Mouse (Mus musculus) embryonic facial prominence, embryonic 15.5 days (tissue): ENCODE measurements around the gene Abcb8. TPM values are rescaled to one million over a fixed set of nuclear protein-coding genes. Genes with fewer than 3 reads are reported as not detected.
A peak's percentile ranks its signal among the peaks of the same experiment; 100 is the strongest.

Experiments
- ATAC-seq: fragments of 200-750 bp; cut with Nextera tagmentation; 2 replicates; pipeline ENCODE4 v1.8.0; 2017; ENCODE audit warnings: low read depth, moderate TSS enrichment; ENCODE audit not compliant: insufficient number of reproducible peaks, low FRiP score, low TSS enrichment
- H3K27ac ChIP-seq: fragments of 300-500 bp; sonication (generic); replicated peaks from 2 replicates; pipeline ENCODE4 v1.5.1; 2015; ENCODE audit warnings: mild to moderate bottlenecking, inconsistent platforms
- H3K27me3 ChIP-seq: fragments of 300-500 bp; sonication (generic); 2 replicates; pipeline ENCODE4 v1.6.1; 2015; ENCODE audit warnings: inconsistent platforms
- H3K36me3 ChIP-seq: fragments of 300-500 bp; sonication (generic); 2 replicates; pipeline ENCODE4 v1.6.1; 2015; ENCODE audit warnings: mild to moderate bottlenecking, inconsistent platforms
- H3K4me1 ChIP-seq: fragments of 300-500 bp; sonication (generic); 2 replicates; pipeline ENCODE4 v1.6.1; 2015; ENCODE audit warnings: inconsistent platforms
- H3K4me2 ChIP-seq: fragments of 300-500 bp; sonication (generic); replicated peaks from 2 replicates; pipeline ENCODE4 v1.6.1; 2015; ENCODE audit warnings: mild to moderate bottlenecking, inconsistent platforms
- H3K4me3 ChIP-seq: fragments of 300-500 bp; sonication (generic); replicated peaks from 2 replicates; pipeline ENCODE4 v1.5.1; 2015; ENCODE audit warnings: mild to moderate bottlenecking, inconsistent platforms
- H3K9ac ChIP-seq: fragments of 300-500 bp; sonication (generic); 2 replicates; pipeline ENCODE4 v1.6.1; 2015; ENCODE audit warnings: inconsistent platforms
- H3K9me3 ChIP-seq: fragments of 300-500 bp; sonication (generic); replicated peaks from 2 replicates; pipeline ENCODE4 v1.6.1; 2016; ENCODE audit warnings: inconsistent platforms
- WGBS: fragments of 180-500 bp; shearing (Covaris S2); methylation state at CpG from one replicate; pipeline ENCODE4 v1.1.7; 2015; 5-methylcytosine and 5-hydroxymethylcytosine counted together
- polyA plus RNA-seq: library from polyadenylated mRNA; unstranded; fragments of >200 nt; fragmentation: Nextera tagmentation; extraction: Ambion mirVana; gene quantifications from 2 replicates; pipeline ENCODE4 v1.2.1, GENCODE M21; 2015

Abcb8 gene
- polyA plus RNA-seq, 1 experiment from 2014 or later, result 47.0 TPM

DNA sequence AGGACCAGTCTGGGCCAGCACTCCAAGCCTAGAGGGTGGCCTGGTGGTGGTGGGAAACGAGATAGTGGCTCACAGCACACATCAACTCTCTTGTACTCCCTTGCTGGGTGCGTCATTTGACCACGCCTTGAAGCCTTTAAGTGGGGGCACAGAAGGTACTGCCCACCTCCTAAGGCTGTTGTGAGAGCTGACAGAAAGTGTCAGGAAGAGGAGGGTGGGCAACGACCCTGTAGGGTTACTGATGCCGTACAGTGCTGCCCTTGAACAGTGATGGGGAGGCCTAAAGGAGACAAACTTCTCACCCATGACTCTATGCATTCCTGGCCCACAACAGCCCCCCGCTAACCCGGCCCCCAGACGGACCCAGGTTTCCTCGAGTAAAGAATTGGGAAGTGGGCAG lies 27.0 kb upstream of the Abcb8 start:
- WGBS, result 78% methylated on average over 9 of the region's 9 CpGs
- no peak overlapping the region for H3K9ac ChIP-seq
- H3K27me3 ChIP-seq, result 0 out of 2 replicates have a peak, but pooled peaks cover 6% of the 10 kb centered on the region
- no peaks in the 10 kb centered on the region for H3K9me3 ChIP-seq
- no peak overlapping the region for H3K27ac ChIP-seq
- ATAC-seq, result no peak
- H3K4me2 ChIP-seq, result no peak overlapping the region
- no peaks in the 10 kb centered on the region for H3K36me3 ChIP-seq
- H3K4me3 ChIP-seq, result no peak overlapping the region
- H3K4me1 ChIP-seq, result no peaks in the 10 kb centered on the region

DNA sequence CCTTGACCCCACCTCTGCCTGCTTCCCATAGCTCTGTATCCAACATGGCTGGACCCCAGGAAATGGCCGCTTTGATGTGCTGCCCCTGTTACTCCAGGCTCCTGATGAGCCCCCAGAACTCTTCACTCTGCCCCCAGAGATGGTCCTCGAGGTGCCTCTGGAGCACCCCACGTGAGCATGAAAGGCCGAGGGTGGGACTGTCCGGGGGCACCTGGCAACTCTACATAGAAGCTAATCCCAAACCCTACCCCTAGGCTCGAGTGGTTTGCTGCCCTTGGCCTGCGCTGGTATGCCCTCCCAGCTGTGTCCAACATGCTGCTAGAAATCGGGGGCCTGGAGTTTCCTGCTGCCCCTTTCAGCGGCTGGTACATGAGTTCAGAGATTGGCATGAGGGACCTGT lies 23.7 kb upstream of the Abcb8 start:
- H3K9ac ChIP-seq, result no peak overlapping the region
- ATAC-seq, result no peak
- WGBS, result 77% methylated on average over 9 of the region's 9 CpGs
- H3K36me3 ChIP-seq, result no peaks in the 10 kb centered on the region
- no peak overlapping the region for H3K27ac ChIP-seq
- no peak overlapping the region for H3K4me3 ChIP-seq
- H3K9me3 ChIP-seq, result no peaks in the 10 kb centered on the region
- H3K4me1 ChIP-seq, result peaks cover 4% of the 10 kb centered on the region; the same call in 1 of the 2 replicates
- H3K27me3 ChIP-seq, result 0 out of 2 replicates have a peak, but pooled peaks cover 9% of the 10 kb centered on the region
- H3K4me2 ChIP-seq, result no peak overlapping the region

DNA sequence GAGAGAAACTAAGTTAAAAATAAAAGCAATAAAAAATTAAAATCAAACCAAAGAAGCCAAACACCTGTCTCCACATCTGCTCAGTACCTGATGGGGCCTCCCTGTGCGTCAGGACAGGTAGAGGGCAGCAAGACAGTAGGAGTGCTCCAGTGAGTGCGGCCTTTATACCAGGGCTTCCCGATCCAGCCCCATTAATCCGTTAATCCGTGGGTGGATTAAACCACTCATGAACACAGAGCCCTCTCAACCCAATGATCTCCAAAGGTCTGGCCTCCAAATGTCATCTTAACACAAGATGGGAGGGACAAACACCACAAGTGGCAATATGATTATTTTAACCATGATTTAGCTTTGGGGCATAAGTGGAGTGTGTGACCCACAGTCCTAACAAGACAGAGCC lies 19.7 kb upstream of the Abcb8 start:
- no peaks in the 10 kb centered on the region for H3K36me3 ChIP-seq
- no peak overlapping the region for H3K27ac ChIP-seq
- H3K4me3 ChIP-seq, result no peak overlapping the region
- peaks cover 15% of the 10 kb centered on the region for H3K27me3 ChIP-seq
- no peak overlapping the region for H3K4me2 ChIP-seq
- 63% methylated on average over 5 of the region's 5 CpGs for WGBS
- peaks cover 4% of the 10 kb centered on the region; the same call in 1 of the 2 replicates for H3K4me1 ChIP-seq
- ATAC-seq, result no peak
- no peaks in the 10 kb centered on the region for H3K9me3 ChIP-seq
- H3K9ac ChIP-seq, result no peak overlapping the region

DNA sequence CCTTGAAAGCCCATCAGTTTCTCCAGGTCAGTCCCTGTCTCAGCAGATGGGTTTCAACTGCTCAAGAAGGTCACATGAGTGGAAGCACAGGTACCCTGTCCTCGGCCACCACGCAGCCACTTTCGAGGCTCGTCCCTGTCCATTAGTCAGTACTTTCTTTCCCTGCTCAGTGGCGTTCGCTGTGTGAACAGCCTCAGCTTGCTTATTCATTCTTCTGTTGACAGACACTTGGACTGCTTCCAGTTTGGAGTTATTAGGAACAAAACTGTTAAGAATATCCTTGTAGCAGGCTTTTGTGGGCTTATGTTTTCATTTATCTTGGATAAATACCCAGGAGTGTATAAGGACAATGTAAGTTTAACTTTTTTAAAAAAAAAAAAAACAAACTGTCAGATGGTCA lies 19.2 kb upstream of the Abcb8 start:
- peaks cover 15% of the 10 kb centered on the region for H3K27me3 ChIP-seq
- no peaks in the 10 kb centered on the region for H3K36me3 ChIP-seq
- no peak overlapping the region for H3K27ac ChIP-seq
- no peak overlapping the region for H3K9ac ChIP-seq
- H3K4me3 ChIP-seq, result no peak overlapping the region
- peaks cover 4% of the 10 kb centered on the region; the same call in 1 of the 2 replicates for H3K4me1 ChIP-seq
- H3K9me3 ChIP-seq, result no peaks in the 10 kb centered on the region
- H3K4me2 ChIP-seq, result no peak overlapping the region
- WGBS, result 29% methylated on average over 6 of the region's 6 CpGs
- ATAC-seq, result no peak

DNA sequence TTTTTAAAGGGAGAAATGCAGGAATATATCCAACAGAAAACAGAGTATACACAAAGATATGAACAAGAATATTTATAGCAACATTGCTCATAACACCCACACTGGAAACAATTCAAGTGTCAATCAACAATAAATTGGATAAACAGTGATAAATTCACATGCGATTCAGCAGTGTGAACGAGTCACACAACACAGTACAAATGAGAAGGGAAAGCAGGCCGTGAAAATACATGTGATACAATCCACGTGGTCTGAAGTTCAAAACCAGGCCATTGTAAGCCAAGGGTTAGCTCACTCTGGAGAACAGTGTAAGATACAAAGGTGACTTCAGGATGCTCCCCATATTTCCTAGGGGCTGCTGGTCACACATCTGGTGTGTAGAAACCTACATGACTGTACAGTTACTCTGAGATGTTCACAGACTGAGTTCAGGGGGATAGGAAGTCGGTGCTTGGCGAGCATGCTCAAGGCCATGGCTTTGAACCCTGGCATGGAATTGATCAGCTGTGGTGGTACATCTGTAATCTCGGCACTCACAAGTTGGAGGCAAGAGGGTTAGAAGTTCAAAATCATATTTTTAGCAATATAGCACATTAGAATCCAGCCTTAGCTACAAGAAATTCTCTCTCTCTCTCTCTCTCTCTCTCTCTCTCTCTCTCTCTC lies 18.7 kb upstream of the Abcb8 start:
- 59% methylated on average over 7 of the region's 7 CpGs for WGBS
- no peak overlapping the region for H3K4me2 ChIP-seq
- no peaks in the 10 kb centered on the region for H3K36me3 ChIP-seq
- peaks cover 15% of the 10 kb centered on the region for H3K27me3 ChIP-seq
- no peak overlapping the region for H3K4me3 ChIP-seq
- peaks cover 4% of the 10 kb centered on the region; the same call in 1 of the 2 replicates for H3K4me1 ChIP-seq
- H3K9ac ChIP-seq, result no peak overlapping the region
- no peak for ATAC-seq
- no peak overlapping the region for H3K27ac ChIP-seq
- H3K9me3 ChIP-seq, result no peaks in the 10 kb centered on the region

DNA sequence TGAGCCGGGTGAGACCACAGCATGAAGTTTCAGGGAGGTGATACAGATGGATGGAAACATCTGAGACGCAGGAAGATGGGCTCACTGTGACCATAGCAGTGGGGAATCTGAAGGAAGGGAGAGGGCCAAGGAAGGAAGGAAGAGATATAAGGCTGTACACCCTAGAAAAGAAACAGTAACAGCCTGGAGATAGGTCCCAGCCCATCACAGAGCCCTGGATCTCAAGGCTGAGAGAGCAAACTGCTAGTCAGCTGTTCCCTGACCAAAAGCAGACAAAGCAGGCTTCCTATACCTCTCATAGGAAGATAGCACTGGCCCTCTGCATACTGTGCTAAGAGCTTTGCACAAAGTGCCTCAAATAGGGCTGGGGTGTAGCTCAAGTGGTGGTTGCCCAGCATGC lies 14.8 kb upstream of the Abcb8 start:
- H3K9ac ChIP-seq, result no peak overlapping the region
- ATAC-seq, result no peak
- peaks cover 7% of the 10 kb centered on the region for H3K27me3 ChIP-seq
- 80% methylated on average over 2 of the region's 2 CpGs for WGBS
- no peaks in the 10 kb centered on the region for H3K36me3 ChIP-seq
- H3K4me1 ChIP-seq, result peaks cover 11% of the 10 kb centered on the region
- no peak overlapping the region for H3K4me3 ChIP-seq
- no peak overlapping the region for H3K27ac ChIP-seq
- H3K4me2 ChIP-seq, result no peak overlapping the region
- H3K9me3 ChIP-seq, result no peaks in the 10 kb centered on the region

DNA sequence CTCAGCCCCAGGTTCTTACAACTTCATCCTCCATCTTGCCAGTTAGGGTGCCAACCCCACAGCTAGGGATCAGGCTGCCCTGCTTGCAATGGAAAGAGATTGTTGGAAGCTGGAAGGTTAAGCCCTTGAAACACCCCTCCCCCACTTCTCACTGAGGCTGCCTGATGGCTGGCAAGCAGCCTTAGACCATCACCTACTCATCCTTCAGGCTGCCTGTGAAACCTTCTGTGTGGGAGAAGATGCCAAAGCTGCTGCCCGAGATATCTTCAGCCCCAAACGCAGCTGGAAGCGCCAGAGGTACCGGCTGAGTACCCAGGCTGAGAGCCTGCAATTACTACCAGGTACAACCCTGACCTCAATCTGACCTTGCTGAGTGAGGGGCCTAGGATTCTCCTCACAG lies 14.0 kb upstream of the Abcb8 start:
- Histone ChIP-seq H3K27me3 (peaks cover 7% of the 10 kb centered on the region), H3K9me3 (no peaks in the 10 kb centered on the region), H3K4me1 (peaks cover 13% of the 10 kb centered on the region), H3K27ac (no peak overlapping the region), H3K4me3 (no peak overlapping the region), H3K9ac (no peak overlapping the region), H3K4me2 (no peak overlapping the region), H3K36me3 (no peaks in the 10 kb centered on the region)
- ATAC-seq, result no peak
- WGBS, result 57% methylated on average over 4 of the region's 4 CpGs

DNA sequence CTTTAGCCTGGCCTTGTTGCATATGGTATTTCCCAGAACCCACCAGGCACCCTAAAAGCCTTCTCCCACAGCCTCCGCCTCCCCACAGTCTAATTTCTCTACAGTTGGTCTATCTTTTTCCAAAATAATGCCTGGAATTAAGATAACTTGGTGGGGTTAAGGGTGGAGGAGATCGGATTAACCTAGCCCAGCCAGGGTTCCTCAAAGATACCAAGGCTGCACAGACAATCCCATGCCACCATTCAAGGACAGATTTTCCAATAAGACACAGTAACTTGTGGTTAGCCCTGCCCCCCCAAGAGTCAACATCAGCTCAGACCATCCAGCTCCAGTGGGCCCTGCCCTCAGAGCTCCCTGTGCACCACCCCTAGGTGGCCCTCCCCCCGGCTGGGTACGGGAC lies 13.0 kb upstream of the Abcb8 start:
- H3K4me3 ChIP-seq, result no peak overlapping the region
- no peaks in the 10 kb centered on the region for H3K36me3 ChIP-seq
- H3K9me3 ChIP-seq, result no peaks in the 10 kb centered on the region
- no peak overlapping the region for H3K9ac ChIP-seq
- peaks cover 14% of the 10 kb centered on the region for H3K4me1 ChIP-seq
- 90% methylated on average over 4 of the region's 4 CpGs for WGBS
- no peak for ATAC-seq
- no peak overlapping the region for H3K4me2 ChIP-seq
- H3K27me3 ChIP-seq, result peaks cover 12% of the 10 kb centered on the region
- no peak overlapping the region for H3K27ac ChIP-seq

DNA sequence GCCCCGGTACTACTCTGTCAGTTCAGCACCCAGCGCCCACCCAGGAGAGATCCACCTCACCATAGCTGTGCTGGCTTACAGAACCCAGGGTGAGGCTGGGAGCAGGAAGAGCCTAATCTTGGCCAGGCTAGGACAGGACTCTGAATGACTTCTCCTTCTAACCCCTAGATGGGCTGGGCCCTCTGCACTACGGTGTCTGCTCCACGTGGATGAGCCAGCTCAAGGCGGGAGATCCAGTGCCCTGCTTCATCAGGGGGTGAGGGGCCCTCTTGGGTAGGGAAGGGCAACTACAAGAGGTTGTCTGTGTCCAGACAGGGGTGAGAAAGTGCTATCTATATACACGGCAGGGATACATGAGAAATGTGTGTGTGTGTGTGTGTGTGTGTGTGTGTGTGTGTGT lies 12.0 kb upstream of the Abcb8 start:
- 68% methylated on average over 6 of the region's 6 CpGs for WGBS
- Histone ChIP-seq H3K27ac (no peak overlapping the region), H3K4me3 (no peak overlapping the region), H3K27me3 (peaks cover 21% of the 10 kb centered on the region), H3K9me3 (no peaks in the 10 kb centered on the region), H3K36me3 (no peaks in the 10 kb centered on the region), H3K9ac (no peak overlapping the region), H3K4me2 (no peak overlapping the region), H3K4me1 (peaks cover 14% of the 10 kb centered on the region)
- no peak for ATAC-seq

DNA sequence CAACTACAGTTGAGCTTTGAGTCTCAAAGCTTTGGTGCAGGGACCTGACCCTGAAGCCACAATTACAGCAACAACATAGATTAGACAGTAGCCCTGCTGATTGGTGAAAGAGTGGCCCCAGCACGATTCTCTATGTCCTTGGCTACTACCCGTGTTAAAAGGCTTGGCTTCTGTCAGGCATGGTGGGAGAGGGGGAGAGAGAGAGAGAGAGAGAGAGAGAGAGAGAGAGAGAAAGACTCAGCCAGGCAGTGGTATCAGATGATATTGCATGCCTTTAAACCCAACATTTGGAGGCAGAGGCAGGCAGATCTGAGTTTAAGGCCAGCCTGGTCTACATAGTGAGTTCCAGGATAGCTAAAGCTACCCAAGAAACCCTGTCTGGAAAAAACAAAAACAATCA lies 11.5 kb upstream of the Abcb8 start:
- H3K4me3 ChIP-seq, result no peak overlapping the region
- H3K4me2 ChIP-seq, result no peak overlapping the region
- no peak for ATAC-seq
- no peak overlapping the region for H3K27ac ChIP-seq
- no peaks in the 10 kb centered on the region for H3K9me3 ChIP-seq
- WGBS, result 40% methylated on average over 2 of the region's 2 CpGs
- H3K36me3 ChIP-seq, result no peaks in the 10 kb centered on the region
- peaks cover 15% of the 10 kb centered on the region for H3K4me1 ChIP-seq
- peaks cover 26% of the 10 kb centered on the region for H3K27me3 ChIP-seq
- H3K9ac ChIP-seq, result no peak overlapping the region

DNA sequence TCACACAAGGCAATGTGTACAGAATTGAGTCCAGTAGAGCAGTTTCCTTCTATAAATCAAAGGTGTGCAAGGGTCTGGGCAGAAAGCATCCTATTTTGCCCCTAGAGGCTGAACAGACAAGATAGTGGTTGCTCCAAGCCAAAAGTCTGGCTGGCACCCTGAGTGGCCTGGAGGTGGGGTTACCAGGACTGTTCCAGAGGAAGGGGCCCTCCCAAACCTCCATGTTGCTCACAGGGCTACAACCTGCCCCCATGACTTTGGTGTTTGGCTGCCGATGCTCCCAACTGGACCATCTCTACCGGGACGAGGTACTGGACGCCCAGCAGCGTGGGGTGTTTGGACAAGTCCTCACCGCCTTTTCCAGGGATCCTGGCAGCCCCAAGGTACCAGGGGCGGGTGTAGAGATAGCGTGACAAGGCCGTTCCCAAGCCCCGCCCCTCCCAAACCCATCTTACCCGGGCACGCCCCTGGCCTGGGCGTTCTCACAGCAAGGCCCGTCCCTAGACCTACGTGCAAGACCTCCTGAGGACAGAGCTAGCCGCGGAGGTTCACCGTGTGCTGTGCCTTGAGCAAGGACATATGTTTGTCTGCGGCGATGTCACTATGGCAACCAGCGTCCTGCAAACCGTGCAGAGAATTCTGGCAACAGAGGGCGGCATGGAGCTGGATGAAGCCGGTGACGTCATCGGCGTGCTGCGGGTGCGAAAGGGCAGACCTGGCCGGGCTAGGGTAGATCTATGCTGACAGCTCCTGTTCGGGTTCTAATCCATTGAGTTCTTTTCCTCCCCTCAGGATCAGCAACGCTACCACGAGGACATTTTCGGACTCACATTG lies 10.2 kb upstream of the Abcb8 start:
- Histone ChIP-seq H3K9ac (peak overlapping the region; percentile 26), H3K27me3 (peaks cover 33% of the 10 kb centered on the region), H3K27ac (no peak overlapping the region), H3K4me3 (peak overlapping the region; percentile 51), H3K36me3 (no peaks in the 10 kb centered on the region), H3K9me3 (no peaks in the 10 kb centered on the region), H3K4me1 (peaks cover 28% of the 10 kb centered on the region), H3K4me2 (peak overlapping the region; percentile 70)
- peak; percentile 82 for ATAC-seq
- 1% methylated on average over 34 of the region's 34 CpGs for WGBS
